Comparison of ENCODE assay signal across 9 mouse cellular contexts in the genomic region with DNA sequence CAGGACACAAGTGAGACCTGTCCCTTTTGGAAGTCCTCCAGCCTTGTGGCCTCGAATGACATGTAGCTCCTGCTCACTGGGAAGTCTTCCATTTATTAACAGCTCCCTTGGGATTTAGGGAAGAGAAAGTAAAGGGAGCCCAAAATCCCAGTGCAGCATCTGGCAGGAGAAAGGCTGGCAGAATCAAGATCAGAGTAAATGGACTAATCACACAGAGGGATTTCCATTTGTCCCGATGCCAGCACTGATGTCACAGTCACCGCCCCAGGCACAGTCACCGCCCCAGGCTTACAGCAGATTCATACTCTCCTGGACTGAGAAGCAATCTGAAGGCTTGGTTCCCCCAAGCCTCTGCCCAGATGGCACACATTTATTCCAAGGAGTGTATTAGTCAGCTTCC.
DNase-seq lines count a peak whose midpoint lies in the region; ATAC-seq lines count a peak whose summit lies in the region.
"Had no signal": no experiment of that assay in that cellular context is flagged by ENCODE, and none has a peak within 500 bp of the region (broad histone marks: within the 10 kb centered on the region; RNA-seq: fewer than 3 reads in every experiment).

No protein-coding gene starts in this region.

- DNase-seq in hindbrain, embryonic 10.5 days (ENCODE audit: low spot score): no peak
- peak; percentile 8 to 11 for DNase-seq in right cerebral cortex, adult 2 months (ENCODE audit: low spot score in 2 of 2)
- no peak for DNase-seq in right cerebral cortex, postnatal 25 days
- peak; percentile 19 to 22 for DNase-seq in gastrocnemius, postnatal 36 days
- peak; percentile 25 for DNase-seq in lung, postnatal 14 days

- H3K27me3 ChIP-seq in hindbrain, embryonic 15.5 days: no peaks in the 10 kb centered on the region
- H3K27me3 ChIP-seq in hindbrain, embryonic 10.5 days (ENCODE audit: insufficient read depth, poor library complexity, severe bottlenecking): no peaks in the 10 kb centered on the region
- H3K27me3 ChIP-seq in midbrain, embryonic 16.5 days (ENCODE audit: control insufficient read depth, insufficient read depth, low read depth, low read length): no peaks in the 10 kb centered on the region
- H3K27me3 ChIP-seq: embryonic facial prominence, embryonic 12.5 days had no signal

- 41% methylated on average over 4 of the region's 4 CpGs for WGBS in hindbrain, embryonic 15.5 days
- WGBS in hindbrain, embryonic 10.5 days: 82% methylated on average over 4 of the region's 4 CpGs
- whole genome bisulfite sequencing in midbrain, embryonic 16.5 days: 52% methylated on average over 4 of the region's 4 CpGs

- intact Hi-C loops in gastrocnemius, postnatal 36 days (cut with DNase I): loop anchor here (5.0 kb wide), 1 partner anchor 447 kb away; no protein-coding TSS in a partner anchor

- 0 out of 2 replicates have a peak, but pooled peaks have one; percentile 27 for ATAC-seq in hindbrain, embryonic 15.5 days (ENCODE audit: low FRiP score, low read depth)
- no peak for ATAC-seq in monocyte, adult 5-6 weeks (replicated peaks; ENCODE audit: insufficient number of reproducible peaks, low FRiP score, low TSS enrichment, poor library complexity, severe bottlenecking)
- ATAC-seq in midbrain, embryonic 16.5 days: no peak

- no peak overlapping the region for H3K27ac ChIP-seq in hindbrain, embryonic 15.5 days (replicated peaks)
- H3K27ac ChIP-seq in hindbrain, embryonic 10.5 days: no peak overlapping the region
- H3K27ac ChIP-seq in midbrain, embryonic 16.5 days (ENCODE audit: low read length): no peak overlapping the region
- H3K27ac ChIP-seq: embryonic facial prominence, embryonic 12.5 days had no signal

- no peak overlapping the region for H3K4me2 ChIP-seq in hindbrain, embryonic 15.5 days
- H3K4me2 ChIP-seq in midbrain, embryonic 16.5 days (ENCODE audit: low read length): no peak overlapping the region
- H3K4me2 ChIP-seq: embryonic facial prominence, embryonic 12.5 days had no signal

- no peaks in the 10 kb centered on the region; the same call in 1 of the 2 replicates for H3K4me1 ChIP-seq in hindbrain, embryonic 15.5 days (replicated peaks)
- no peaks in the 10 kb centered on the region for H3K4me1 ChIP-seq in hindbrain, embryonic 10.5 days (replicated peaks)
- H3K4me1 ChIP-seq in midbrain, embryonic 16.5 days (ENCODE audit: control insufficient read depth, insufficient read depth, low read length): no peaks in the 10 kb centered on the region
- H3K4me1 ChIP-seq: embryonic facial prominence, embryonic 12.5 days had no signal

- no peak overlapping the region for H3K4me3 ChIP-seq in hindbrain, embryonic 15.5 days
- no peak overlapping the region for H3K4me3 ChIP-seq in hindbrain, embryonic 10.5 days
- no peak overlapping the region for H3K4me3 ChIP-seq in midbrain, embryonic 16.5 days (ENCODE audit: low read depth, low read length)
- H3K4me3 ChIP-seq: embryonic facial prominence, embryonic 12.5 days had no signal

- H3K9me3 ChIP-seq in hindbrain, embryonic 15.5 days: no peaks in the 10 kb centered on the region
- H3K9me3 ChIP-seq in hindbrain, embryonic 10.5 days: no peaks in the 10 kb centered on the region
- no peaks in the 10 kb centered on the region for H3K9me3 ChIP-seq in midbrain, embryonic 16.5 days (replicated peaks; ENCODE audit: control insufficient read depth, low read length, poor library complexity, severe bottlenecking)
- H3K9me3 ChIP-seq: embryonic facial prominence, embryonic 12.5 days had no signal

- no peak overlapping the region for H3K9ac ChIP-seq in hindbrain, embryonic 15.5 days
- H3K9ac ChIP-seq in midbrain, embryonic 16.5 days (ENCODE audit: low read depth, low read length): no peak overlapping the region
- H3K9ac ChIP-seq: embryonic facial prominence, embryonic 12.5 days had no signal

- no peaks in the 10 kb centered on the region for H3K36me3 ChIP-seq in hindbrain, embryonic 15.5 days
- H3K36me3 ChIP-seq in hindbrain, embryonic 10.5 days: no peaks in the 10 kb centered on the region
- no peaks in the 10 kb centered on the region for H3K36me3 ChIP-seq in midbrain, embryonic 16.5 days (ENCODE audit: control insufficient read depth, insufficient read depth, low read length)
- H3K36me3 ChIP-seq: embryonic facial prominence, embryonic 12.5 days had no signal

Comparison
In these comparisons a context has a peak if more than half of its experiments do, and no peak if none do; other contexts are left out.
1. DNase-seq: peak in right cerebral cortex, adult 2 months (2 of 2), gastrocnemius, postnatal 36 days (2 of 2) and lung, postnatal 14 days (single experiment); none in hindbrain, embryonic 10.5 days (single experiment) and right cerebral cortex, postnatal 25 days (single experiment).